Mouse (Mus musculus) macrophage (primary cell): ENCODE data around the gene Inava. TPM values are rescaled to one million over a fixed set of nuclear protein-coding genes. Genes with fewer than 3 reads are reported as not detected.

Experiments
- H3K27ac ChIP-seq: fragments of 350-480 bp; formaldehyde crosslinking; 2 replicates; pipeline ENCODE4 v1.9.0; 2021
- H3K36me3 ChIP-seq: fragments of 350-480 bp; formaldehyde crosslinking; 2 replicates; pipeline ENCODE4 v1.9.0; 2021; ENCODE audit errors: inconsistent target
- H3K4me3 ChIP-seq: fragments of 350-480 bp; formaldehyde crosslinking; 2 replicates; pipeline ENCODE4 v1.9.0; 2021; ENCODE audit errors: inconsistent target
- H3K79me2 ChIP-seq: fragments of 350-480 bp; formaldehyde crosslinking; 2 replicates; pipeline ENCODE4 v1.9.0; 2021; ENCODE audit errors: inconsistent target
- WGBS: methylation state at CpG from one replicate; pipeline ENCODE4 v1.1.7; 2026; ENCODE audit warnings: inconsistent platforms; ENCODE audit not compliant: missing documents; 5-methylcytosine and 5-hydroxymethylcytosine counted together
- polyA plus RNA-seq: library from polyadenylated mRNA; stranded (reverse); fragments of 250-400 nt; gene quantifications from 3 replicates; pipeline ENCODE4 v1.2.4, GENCODE M21; 2018; ENCODE audit warnings: inconsistent platforms

Gene Inava
- polyA plus RNA-seq, 1 experiment from 2014 or later = not detected

DNA sequence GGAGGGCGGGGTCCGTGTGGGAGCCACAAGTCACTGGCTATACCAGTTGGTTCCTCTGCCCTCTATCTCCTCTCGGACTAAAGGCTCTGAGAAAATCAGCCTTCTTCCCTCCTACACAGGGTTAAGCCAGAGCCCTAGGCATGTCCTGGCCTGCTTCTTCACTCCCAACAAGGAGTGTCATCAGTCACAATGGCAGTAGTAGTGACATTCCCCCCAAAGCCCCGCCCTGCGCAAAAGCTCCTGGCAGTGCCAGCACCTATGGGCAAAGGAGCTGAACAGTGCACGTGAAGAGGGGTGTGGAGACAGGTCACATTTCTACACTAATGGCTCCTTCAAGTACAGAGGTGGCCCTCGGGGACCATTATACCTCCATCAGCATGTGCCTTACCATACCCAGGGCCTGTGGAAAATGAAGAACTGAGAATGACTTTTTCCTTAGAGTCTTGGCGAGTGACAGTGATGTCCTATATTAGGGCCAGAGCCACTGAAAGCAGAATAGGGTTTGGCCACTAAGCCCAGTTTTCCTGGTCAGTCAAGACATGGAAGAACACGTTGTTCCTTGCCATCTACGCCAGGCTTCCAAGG lies 10.2 kb downstream of the Inava start:
- no peak overlapping the region for H3K4me3 ChIP-seq
- no peaks in the 10 kb centered on the region for H3K79me2 ChIP-seq
- no peak overlapping the region for H3K27ac ChIP-seq
- WGBS = 84% methylated on average over 10 of the region's 10 CpGs
- no peaks in the 10 kb centered on the region for H3K36me3 ChIP-seq

DNA sequence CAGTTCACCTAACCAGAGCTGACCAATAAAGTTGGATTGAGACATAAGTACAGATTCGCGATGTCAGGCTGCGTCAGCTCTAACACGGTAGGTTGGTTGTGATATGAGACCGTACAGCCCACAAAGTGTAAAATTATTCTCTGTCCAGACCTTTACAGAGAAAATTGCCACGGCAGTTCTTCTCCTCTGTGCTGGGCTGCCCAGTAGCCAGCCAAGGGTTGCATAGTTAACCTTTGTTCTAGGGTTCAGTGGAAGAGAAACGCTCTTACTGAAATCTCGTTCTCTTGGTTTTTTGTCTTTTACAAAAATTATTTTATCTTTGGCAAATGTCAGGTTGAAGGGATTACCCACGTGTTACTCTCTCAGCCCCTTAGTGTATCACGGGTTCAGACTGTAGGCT lies 11.7 kb downstream of the Inava start:
- WGBS = 88% methylated on average over 10 of the region's 10 CpGs
- Histone ChIP-seq H3K27ac (no peak overlapping the region), H3K36me3 (no peaks in the 10 kb centered on the region), H3K79me2 (no peaks in the 10 kb centered on the region), H3K4me3 (no peak overlapping the region)

DNA sequence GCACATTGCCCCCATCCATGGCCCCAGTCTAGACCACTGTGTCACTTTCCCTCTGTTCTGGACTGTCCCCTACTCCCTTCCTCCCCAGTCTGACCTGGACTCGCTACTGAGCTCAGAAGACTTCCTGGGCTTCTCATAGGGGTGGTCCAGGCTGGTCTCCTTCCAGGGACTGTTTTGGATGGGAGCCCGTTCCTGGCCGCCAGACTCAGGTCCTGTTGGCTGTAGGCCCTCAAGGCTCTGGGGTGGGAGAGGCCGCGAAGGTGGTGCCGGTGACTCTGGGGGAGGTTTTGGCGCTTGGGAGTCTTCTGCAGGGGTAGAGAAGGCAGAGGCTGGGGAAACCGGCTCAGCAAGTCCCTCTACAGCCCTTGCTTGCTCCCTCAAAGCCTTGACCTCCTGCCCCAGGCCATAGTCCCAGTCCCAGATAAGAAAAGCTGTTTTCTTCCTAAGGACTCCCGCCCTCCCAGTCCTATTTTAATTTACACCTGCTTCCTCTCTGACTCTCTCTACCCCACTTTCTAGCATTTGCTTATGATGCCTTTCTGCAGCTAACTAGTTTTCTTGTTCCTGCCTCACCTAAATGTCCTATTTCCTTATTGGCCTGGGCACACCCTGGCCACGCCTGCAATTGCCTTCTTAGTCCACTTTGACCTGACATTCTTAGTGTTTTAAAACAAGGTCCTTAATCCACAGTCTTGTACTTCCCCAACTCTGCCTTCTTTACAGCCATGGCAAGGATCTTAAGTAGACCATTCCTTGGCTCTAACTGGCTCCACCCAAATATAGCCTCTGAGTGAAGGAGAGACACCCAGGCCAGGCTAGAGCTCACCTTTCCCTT lies 13.8 kb downstream of the Inava start:
- no peaks in the 10 kb centered on the region for H3K36me3 ChIP-seq
- H3K27ac ChIP-seq = no peak overlapping the region
- 84% methylated on average over 10 of the region's 10 CpGs for WGBS

DNA sequence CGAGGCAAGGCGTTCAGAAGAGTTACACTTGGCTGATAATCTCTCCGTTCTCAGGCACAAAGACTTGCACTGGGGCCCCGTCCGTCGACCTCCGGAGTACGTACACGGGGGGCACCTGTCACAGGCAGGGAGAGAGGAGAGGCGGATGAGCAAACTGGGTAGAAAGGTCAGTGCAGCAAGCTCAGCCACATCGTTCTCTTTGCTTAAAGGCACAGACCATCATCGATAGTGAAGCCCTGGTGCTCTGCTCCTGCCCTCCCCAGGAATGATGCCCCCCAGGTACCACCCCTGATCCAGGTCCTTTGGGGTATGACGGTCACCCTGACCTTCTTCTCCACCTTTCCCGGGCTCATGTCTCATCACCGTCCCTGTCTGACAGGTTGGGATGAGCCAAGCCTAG lies 19.8 kb downstream of the Inava start:
- Histone ChIP-seq H3K36me3 (no peaks in the 10 kb centered on the region), H3K27ac (no peak overlapping the region), H3K4me3 (no peak overlapping the region), H3K79me2 (no peaks in the 10 kb centered on the region)
- WGBS = 96% methylated on average over 10 of the region's 15 CpGs

More for the DNA sequence above, 13.8 kb downstream of the Inava start:
- H3K4me3 ChIP-seq = no peak overlapping the region
- H3K79me2 ChIP-seq = no peaks in the 10 kb centered on the region

DNA sequence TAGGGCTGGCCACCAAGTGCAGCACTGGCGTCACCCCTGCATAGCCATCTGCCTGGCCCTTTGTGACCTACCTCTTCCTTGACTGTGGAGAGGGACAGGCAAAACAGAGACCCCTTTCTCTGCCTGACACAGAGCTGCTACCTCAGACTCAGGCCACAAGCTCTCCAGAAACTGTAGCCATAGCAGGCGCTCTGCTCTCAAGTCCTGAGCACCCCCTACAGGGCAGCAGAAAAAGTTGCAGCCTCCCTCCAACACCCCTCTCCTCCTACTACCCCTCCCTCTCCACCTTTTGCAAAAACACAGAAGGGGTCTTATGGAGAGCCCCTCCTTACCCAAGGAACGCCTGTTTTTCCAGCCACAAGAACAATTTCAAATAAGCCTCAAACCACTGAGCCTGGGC lies 21.3 kb downstream of the Inava start, which contains the start of gene Mroh3:
TSS of gene Mroh3 (minus strand) at position 26 of the 400 bp plus-strand sequence.
- Histone ChIP-seq H3K27ac (no peak within 1 kb of the TSS), H3K4me3 (no peak within 1 kb of the TSS), H3K36me3 (no peaks in the 10 kb centered on the region), H3K79me2 (no peaks in the 10 kb centered on the region)
- WGBS = 66% methylated on average over 3 of the region's 3 CpGs

DNA sequence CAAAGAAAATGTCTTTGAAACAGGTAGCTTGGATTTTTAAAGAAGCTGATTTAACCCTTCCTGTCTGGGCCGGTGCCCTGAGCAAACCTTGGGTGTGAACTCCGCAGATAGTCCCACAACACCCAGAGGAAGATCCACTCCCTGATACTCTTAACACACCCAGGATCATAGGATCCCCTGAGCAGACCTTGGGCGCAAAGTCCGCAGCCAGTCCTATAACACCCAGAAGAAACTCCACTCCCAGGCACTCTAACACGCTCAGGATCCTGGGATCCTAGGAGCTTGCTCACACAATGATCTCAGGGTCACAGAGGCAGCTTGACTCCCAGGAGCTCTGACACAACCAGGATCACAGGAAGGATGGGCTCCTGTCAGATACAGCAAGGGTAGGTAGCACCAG lies 44.0 kb downstream of the Inava start:
- 99% methylated on average over 5 of the region's 5 CpGs for WGBS
- Histone ChIP-seq H3K79me2 (no peaks in the 10 kb centered on the region), H3K4me3 (no peak overlapping the region), H3K36me3 (no peaks in the 10 kb centered on the region), H3K27ac (no peak overlapping the region)

DNA sequence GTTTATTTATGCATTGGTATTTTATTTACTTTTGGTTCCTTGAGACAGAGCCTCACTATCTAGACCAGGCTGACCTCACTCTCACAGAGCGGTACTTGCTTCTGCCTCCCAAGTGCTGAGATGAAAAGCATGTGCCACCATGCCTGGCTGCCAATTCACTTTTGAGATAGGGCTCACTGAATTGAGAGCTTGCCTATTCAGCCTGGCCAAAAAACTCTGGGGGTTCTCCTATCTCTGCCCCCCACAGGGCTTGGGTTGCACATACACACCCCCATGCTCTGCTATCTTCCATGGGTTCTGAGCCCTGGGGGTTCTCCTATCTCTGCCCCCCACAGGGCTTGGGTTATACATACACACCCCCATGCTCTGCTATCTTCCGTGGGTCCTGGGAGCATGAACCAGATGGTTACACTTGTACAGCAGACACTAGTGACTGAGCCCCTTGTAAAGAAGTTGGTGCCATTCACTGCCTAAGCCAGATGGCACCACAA lies 54.5 kb downstream of the Inava start:
- no peak overlapping the region for H3K4me3 ChIP-seq
- no peaks in the 10 kb centered on the region for H3K79me2 ChIP-seq
- no peak overlapping the region for H3K27ac ChIP-seq
- peaks cover 11% of the 10 kb centered on the region; the same call in 1 of the 2 replicates for H3K36me3 ChIP-seq
- WGBS = 97% methylated on average over 2 of the region's 2 CpGs

DNA sequence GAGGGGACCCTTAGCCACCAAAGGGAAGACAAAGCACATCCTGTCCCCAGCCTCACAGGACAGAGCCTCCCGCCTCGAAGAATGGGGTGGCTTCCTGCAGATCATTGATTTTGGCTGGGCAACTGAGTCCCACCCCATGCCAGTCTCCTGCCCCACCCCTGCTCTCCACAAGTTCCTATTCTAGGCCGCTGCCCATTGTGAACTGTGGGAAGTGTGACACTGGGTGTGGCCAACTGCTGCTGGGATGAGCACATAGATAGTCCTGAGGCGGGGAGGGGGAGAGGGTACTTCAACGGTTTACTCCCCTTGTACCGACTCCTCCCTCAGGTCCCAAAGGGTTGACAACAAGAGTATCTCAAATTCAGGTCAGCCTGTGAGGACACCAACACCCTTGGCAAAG lies 55.3 kb downstream of the Inava start:
- 47% methylated on average over 6 of the region's 6 CpGs for WGBS
- no peak overlapping the region for H3K4me3 ChIP-seq
- no peaks in the 10 kb centered on the region for H3K79me2 ChIP-seq
- H3K27ac ChIP-seq = no peak overlapping the region
- peaks cover 19% of the 10 kb centered on the region; the same call in 1 of the 2 replicates for H3K36me3 ChIP-seq

DNA sequence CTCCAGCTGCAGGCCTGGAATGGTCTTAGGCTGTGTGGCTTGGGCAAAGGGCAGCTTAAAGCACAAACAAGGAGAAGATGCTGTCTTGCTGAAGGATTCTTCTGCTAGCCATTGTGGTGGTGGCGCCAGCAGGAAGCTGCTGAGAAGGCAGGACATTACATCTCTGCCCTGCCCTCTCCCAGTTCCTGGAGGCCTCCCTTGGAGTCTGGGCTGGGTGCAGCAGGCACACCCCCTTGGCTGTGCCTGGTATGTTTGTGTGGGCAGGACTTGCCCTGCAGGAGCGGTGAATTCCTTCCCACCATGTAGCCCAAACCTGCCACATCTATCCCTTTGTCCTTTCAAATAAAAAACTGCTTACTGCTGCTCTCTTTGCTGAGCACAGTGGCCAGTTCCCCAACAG lies 57.0 kb downstream of the Inava start:
- WGBS = 100% methylated on average over 2 of the region's 2 CpGs
- Histone ChIP-seq H3K27ac (no peak overlapping the region), H3K79me2 (no peaks in the 10 kb centered on the region), H3K4me3 (no peak overlapping the region), H3K36me3 (peaks cover 33% of the 10 kb centered on the region)

DNA sequence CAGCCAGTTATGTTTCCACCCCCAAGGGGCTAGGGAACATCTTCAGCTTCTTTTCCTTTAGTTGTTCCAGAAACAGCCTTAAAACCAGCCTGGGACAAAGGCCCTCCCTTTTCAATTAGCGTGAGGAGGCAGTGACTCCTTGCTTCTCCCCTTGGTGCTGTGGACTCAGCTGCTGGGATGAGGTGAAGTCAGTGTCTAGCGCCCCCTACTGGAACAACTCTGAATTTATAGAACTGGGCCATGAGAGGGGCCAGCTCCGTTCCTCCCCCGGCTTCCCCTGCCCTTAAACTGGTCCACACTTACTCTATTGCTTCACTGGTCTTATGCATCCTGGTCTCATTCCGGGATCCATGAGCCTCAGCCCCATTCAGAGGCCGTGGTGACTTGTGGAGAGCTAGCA lies 58.9 kb downstream of the Inava start:
- H3K36me3 ChIP-seq = peaks cover 45% of the 10 kb centered on the region
- 52% methylated on average over 5 of the region's 6 CpGs for WGBS
- H3K4me3 ChIP-seq = no peak overlapping the region
- H3K79me2 ChIP-seq = no peaks in the 10 kb centered on the region
- no peak overlapping the region for H3K27ac ChIP-seq

DNA sequence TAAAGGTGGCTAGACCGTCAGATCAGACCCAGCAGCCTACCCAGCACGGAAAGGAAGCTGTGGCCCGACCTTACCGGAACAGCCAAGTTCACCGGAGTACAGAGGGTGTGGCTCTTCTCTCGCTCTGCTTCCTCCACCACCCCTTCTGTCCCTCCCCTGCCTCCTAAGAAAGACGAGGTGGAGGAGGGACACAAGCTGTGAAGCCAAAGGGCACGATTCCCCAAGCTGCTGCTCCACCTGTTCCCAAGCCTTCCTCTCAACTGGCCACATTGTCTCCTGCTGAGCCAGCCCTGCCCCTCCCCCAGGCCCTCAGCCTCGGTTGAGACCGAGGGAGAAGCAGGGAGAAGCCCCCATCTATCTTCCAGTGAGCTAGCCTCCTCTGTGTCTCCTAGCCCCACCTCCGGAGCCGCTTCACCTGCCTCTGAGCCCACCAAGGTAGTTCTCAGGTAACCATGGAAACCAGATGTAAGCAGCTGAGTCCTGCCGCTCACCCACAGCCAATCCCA lies 59.9 kb downstream of the Inava start:
- Histone ChIP-seq H3K4me3 (no peak overlapping the region), H3K79me2 (no peaks in the 10 kb centered on the region), H3K27ac (no peak overlapping the region), H3K36me3 (peaks cover 45% of the 10 kb centered on the region)
- 58% methylated on average over 13 of the region's 13 CpGs for WGBS

DNA sequence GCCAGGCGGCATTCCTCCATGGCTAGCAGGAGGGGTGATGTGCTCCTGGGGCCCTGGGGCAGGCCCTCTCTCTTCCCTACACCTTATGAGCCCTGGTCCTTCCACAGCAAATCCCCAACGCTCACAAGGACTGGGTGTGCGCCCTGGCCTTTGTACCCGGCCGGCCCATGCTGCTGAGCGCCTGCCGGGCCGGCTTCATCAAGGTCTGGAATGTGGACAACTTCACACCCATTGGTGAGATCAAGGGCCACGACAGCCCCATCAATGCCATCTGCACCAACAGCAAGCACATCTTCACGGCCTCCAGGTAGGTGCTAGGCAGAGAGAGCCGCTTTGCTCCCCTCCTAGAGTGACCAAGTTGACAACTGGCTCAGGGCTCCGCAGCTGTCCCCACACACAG lies 61.4 kb downstream of the Inava start:
- Histone ChIP-seq H3K36me3 (peaks cover 56% of the 10 kb centered on the region), H3K4me3 (no peak overlapping the region), H3K79me2 (no peaks in the 10 kb centered on the region), H3K27ac (no peak overlapping the region)
- WGBS = 92% methylated on average over 12 of the region's 12 CpGs

DNA sequence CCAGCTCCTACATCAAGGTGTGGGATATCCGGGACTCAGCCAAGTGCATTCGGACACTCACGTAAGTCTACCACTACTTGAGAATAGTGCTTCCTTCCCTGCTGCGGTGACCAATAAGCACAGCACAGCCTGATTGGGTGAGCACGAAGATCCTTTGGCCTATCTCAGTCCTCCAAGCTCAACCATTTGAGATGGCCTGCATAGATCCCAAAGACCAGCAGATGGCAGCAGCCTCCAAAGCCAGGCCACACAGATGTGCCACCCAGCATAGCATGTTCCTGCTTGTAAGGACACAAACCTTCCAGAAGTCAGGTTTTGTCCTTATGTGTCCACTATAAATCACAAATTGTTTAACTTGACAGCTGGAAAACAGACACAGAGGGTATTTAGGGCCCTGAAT lies 64.0 kb downstream of the Inava start:
- Histone ChIP-seq H3K36me3 (peaks cover 53% of the 10 kb centered on the region), H3K27ac (no peak overlapping the region), H3K4me3 (no peak overlapping the region), H3K79me2 (no peaks in the 10 kb centered on the region)
- 19% methylated on average over 5 of the region's 5 CpGs for WGBS

DNA sequence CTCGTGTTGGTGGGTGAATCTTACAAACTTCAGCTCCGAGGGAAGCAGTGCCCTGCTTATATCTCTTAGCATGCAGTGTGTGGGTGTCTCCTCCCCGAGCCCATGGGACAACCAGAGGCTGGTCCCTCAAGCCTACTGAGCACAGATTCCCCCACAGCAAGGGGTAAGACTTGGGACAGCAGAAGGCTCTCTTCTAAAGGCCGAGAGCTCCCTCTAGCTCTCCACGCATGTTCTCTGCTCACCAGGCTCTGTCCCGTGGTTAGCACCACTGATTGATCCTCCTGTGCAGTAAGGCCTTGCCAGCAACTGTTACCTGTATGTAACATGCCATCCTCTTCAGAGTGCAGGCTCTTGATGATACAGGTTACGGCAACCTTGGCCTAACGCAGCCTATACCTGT lies 66.4 kb downstream of the Inava start:
- WGBS = 95% methylated on average over 8 of the region's 8 CpGs
- H3K4me3 ChIP-seq = no peak overlapping the region
- H3K27ac ChIP-seq = no peak overlapping the region
- no peaks in the 10 kb centered on the region for H3K79me2 ChIP-seq
- H3K36me3 ChIP-seq = peaks cover 53% of the 10 kb centered on the region

DNA sequence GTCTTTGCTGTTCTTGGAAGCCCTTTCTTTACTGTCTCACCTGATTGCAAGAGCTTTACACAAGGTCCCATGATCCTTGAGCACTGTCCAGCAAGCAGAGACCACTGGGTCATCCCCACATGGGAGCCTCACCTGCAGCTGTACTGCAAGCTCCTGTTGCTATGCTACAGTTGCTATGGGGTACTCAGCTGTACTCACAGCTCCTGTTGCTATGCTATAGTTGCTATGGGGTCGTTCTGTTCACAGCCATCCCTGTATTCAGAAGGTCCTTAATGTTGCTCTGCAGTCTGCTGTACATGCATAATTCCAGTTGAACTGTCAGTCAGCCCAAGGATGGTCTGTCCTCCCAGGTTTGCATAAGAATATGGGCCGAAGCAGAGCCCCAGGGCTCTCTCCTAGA lies 68.6 kb downstream of the Inava start:
- no peak overlapping the region for H3K27ac ChIP-seq
- H3K79me2 ChIP-seq = no peaks in the 10 kb centered on the region
- WGBS = 85% methylated on average over 2 of the region's 2 CpGs
- H3K4me3 ChIP-seq = no peak overlapping the region
- peaks cover 52% of the 10 kb centered on the region; the same call in 1 of the 2 replicates for H3K36me3 ChIP-seq
